Mouse (Mus musculus): ENCODE data around the gene Pknox1.

DNA sequence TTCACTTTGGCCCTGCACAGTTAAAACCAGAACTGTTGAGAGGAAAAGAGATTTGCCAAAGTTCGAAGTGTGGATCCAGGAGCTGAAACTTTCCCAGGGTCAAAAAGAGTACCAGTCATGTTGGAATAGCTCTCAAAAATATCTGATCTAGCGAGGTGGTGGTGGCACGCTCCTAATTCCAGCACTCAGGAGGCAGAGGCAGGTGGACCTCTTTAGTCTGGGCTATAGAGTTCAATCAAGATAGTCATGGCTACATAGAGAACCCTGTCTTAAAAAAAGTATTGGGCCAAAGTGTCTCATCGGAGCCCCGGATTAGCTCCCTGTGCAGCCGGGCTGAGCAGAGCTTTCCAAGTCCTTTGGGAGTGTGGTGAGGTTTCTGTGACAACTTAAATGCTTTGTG is 1.7 kb downstream of the Pknox1 start:
- TF ChIP-seq CTCF (IDR thresholded peaks at IDR 0.05) (no peak), EP300 (IDR thresholded peaks at IDR 0.05) (no peak)

Data from lung, postnatal 0 days (tissue).